Mouse (Mus musculus) MEL (cell line): ENCODE data around the gene Gm42791. TPM values are rescaled to one million over a fixed set of nuclear protein-coding genes. Genes with fewer than 3 reads are reported as not detected.

Experiments
- DNase-seq: peaks from one replicate; pipeline ENCODE4 v3.0.0; 2011; ENCODE audit warnings: low read depth, low spot score
- H3K27ac ChIP-seq: 2 replicates; pipeline ENCODE4 v1.5.1; 2012; ENCODE audit warnings: low read depth, mild to moderate bottlenecking, control low read depth, low read length, moderate library complexity; ENCODE audit not compliant: control insufficient read depth
- H3K27me3 ChIP-seq, 2 experiments: fragments of 150-350 bp in 1 of 2; sonication (generic) in 1 of 2; 2 replicates each; pipeline ENCODE4 v1.6.1; 2012; ENCODE audit warnings: low read length in 2 of 2, mild to moderate bottlenecking in 2 of 2, improper control_type of control experiment in 1 of 2, moderate library complexity in 1 of 2; ENCODE audit not compliant: insufficient read depth in 2 of 2, control insufficient read depth in 1 of 2
- H3K36me3 ChIP-seq, 2 experiments: 2 replicates each; pipeline ENCODE4 v1.6.1; 2012 to 2014; ENCODE audit warnings: low read length in 2 of 2, improper control_type of control experiment in 1 of 2, inconsistent platforms in 1 of 2, mild to moderate bottlenecking in 1 of 2; ENCODE audit not compliant: insufficient read depth in 2 of 2, control insufficient read depth in 1 of 2
- H3K4me1 ChIP-seq, 2 experiments: fragments of 150-350 bp in 1 of 2; sonication (generic) in 1 of 2; 2 replicates each; pipeline ENCODE4 v1.6.1; 2012; ENCODE audit warnings: low read length in 2 of 2, improper control_type of control experiment in 1 of 2, mild to moderate bottlenecking in 1 of 2; ENCODE audit not compliant: insufficient read depth in 2 of 2, control insufficient read depth in 1 of 2
- H3K4me3 ChIP-seq, 2 experiments: fragments of 150-350 bp in 1 of 2; sonication (generic) in 1 of 2; 2 replicates each; pipeline ENCODE4 v1.5.1; 2012; ENCODE audit warnings: low read depth in 2 of 2, low read length in 2 of 2, mild to moderate bottlenecking in 2 of 2, moderate library complexity in 2 of 2, control low read depth in 1 of 2, improper control_type of control experiment in 1 of 2; ENCODE audit not compliant: control insufficient read depth in 1 of 2, insufficient read depth in 1 of 2
- H3K79me2 ChIP-seq: 2 replicates; pipeline ENCODE4 v1.6.1; 2012; ENCODE audit warnings: mild to moderate bottlenecking, low read length, moderate library complexity; ENCODE audit not compliant: control insufficient read depth, poor library complexity, insufficient read depth
- H3K9ac ChIP-seq: 2 replicates; pipeline ENCODE4 v1.6.1; 2012; ENCODE audit warnings: low read depth, mild to moderate bottlenecking, control low read depth, low read length, moderate library complexity; ENCODE audit not compliant: control insufficient read depth, poor library complexity, severe bottlenecking
- H3K9me3 ChIP-seq: fragments of 150-350 bp; sonication (generic); replicated peaks from 2 replicates; pipeline ENCODE4 v1.6.1; 2012; ENCODE audit warnings: mild to moderate bottlenecking, low read length, improper control_type of control experiment, moderate library complexity; ENCODE audit not compliant: insufficient read depth
- BHLHE40 ChIP-seq: IDR thresholded peaks from 2 replicates; pipeline ENCODE4 v1.6.1; 2012; ENCODE audit warnings: low read depth, mild to moderate bottlenecking, inconsistent platforms, low read length, improper control_type of control experiment, borderline replicate concordance
- CHD1 ChIP-seq: IDR thresholded peaks from 2 replicates; pipeline ENCODE4 v1.6.1; 2012; ENCODE audit warnings: low read depth, mild to moderate bottlenecking, inconsistent platforms, low read length, improper control_type of control experiment
- CHD2 ChIP-seq: IDR thresholded peaks from 2 replicates; pipeline ENCODE4 v1.6.1; 2011; ENCODE audit warnings: low read length, improper control_type of control experiment
- CTCF ChIP-seq, 3 experiments: IDR thresholded peaks in 2 of 3; conservative IDR thresholded peaks in 1 of 3; 2 replicates each; pipeline ENCODE4 v1.5.1; 2011 to 2012; ENCODE audit warnings: low read length in 3 of 3, low read depth in 2 of 3, mild to moderate bottlenecking in 2 of 3, improper control_type of control experiment in 1 of 3, inconsistent platforms in 1 of 3, mixed read lengths in 1 of 3, moderate library complexity in 1 of 3; ENCODE audit not compliant: control insufficient read depth in 1 of 3, insufficient read depth in 1 of 3, poor library complexity in 1 of 3, severe bottlenecking in 1 of 3
- E2F4 ChIP-seq: IDR thresholded peaks from 2 replicates; pipeline ENCODE4 v1.6.1; 2011; ENCODE audit warnings: low read depth, low read length, improper control_type of control experiment, borderline replicate concordance
- ELF1 ChIP-seq: IDR thresholded peaks from 2 replicates; pipeline ENCODE4 v1.6.1; 2014; ENCODE audit warnings: low read depth, mild to moderate bottlenecking, inconsistent platforms, low read length, improper control_type of control experiment, moderate library complexity
- EP300 ChIP-seq, 2 experiments: IDR thresholded peaks; 2 replicates each; pipeline ENCODE4 v1.6.1; 2011; ENCODE audit warnings: improper control_type of control experiment in 2 of 2, low read length in 2 of 2, low read depth in 1 of 2, mild to moderate bottlenecking in 1 of 2
- GABPA ChIP-seq: IDR thresholded peaks from 2 replicates; pipeline ENCODE4 v1.6.1; 2012; ENCODE audit warnings: low read depth, mild to moderate bottlenecking, inconsistent platforms, low read length, improper control_type of control experiment, moderate library complexity
- GATA1 ChIP-seq: IDR thresholded peaks from 2 replicates; pipeline ENCODE4 v1.6.1; 2011; ENCODE audit warnings: low read depth, low read length, improper control_type of control experiment
- JUND ChIP-seq: IDR thresholded peaks from 2 replicates; pipeline ENCODE4 v1.6.1; 2011; ENCODE audit warnings: low read depth, mild to moderate bottlenecking, improper control_type of control experiment, low read length
- MAFK ChIP-seq: IDR thresholded peaks from 2 replicates; pipeline ENCODE4 v1.6.1; 2011; ENCODE audit warnings: low read depth, mild to moderate bottlenecking, low read length, improper control_type of control experiment, borderline replicate concordance
- MAX ChIP-seq: IDR thresholded peaks from 2 replicates; pipeline ENCODE4 v1.6.1; 2011; ENCODE audit warnings: low read length, improper control_type of control experiment
- MXI1 ChIP-seq: IDR thresholded peaks from 2 replicates; pipeline ENCODE4 v1.6.1; 2011; ENCODE audit warnings: mild to moderate bottlenecking, low read depth, low read length, improper control_type of control experiment
- NELFE ChIP-seq: IDR thresholded peaks from 2 replicates; pipeline ENCODE4 v1.6.1; 2011; ENCODE audit warnings: low read depth, low read length, improper control_type of control experiment
- NRF1 ChIP-seq: IDR thresholded peaks from 2 replicates; pipeline ENCODE4 v1.6.1; 2014; ENCODE audit warnings: low read depth, mild to moderate bottlenecking, inconsistent platforms, low read length, improper control_type of control experiment, moderate library complexity; ENCODE audit not compliant: poor library complexity, insufficient read depth, severe bottlenecking
- POLR2AphosphoS2 ChIP-seq: IDR thresholded peaks from 2 replicates; pipeline ENCODE4 v1.6.1; 2011; ENCODE audit warnings: low read length, improper control_type of control experiment
- SIN3A ChIP-seq: IDR thresholded peaks from 2 replicates; pipeline ENCODE4 v1.6.1; 2012; ENCODE audit warnings: low read length, improper control_type of control experiment, inconsistent platforms
- SMC3 ChIP-seq: IDR thresholded peaks from 2 replicates; pipeline ENCODE4 v1.6.1; 2011; ENCODE audit warnings: low read depth, low read length, improper control_type of control experiment
- TAL1 ChIP-seq: IDR thresholded peaks from 2 replicates; pipeline ENCODE4 v1.6.1; 2012; ENCODE audit warnings: mild to moderate bottlenecking, inconsistent platforms, low read length, moderate library complexity, mixed read lengths
- TBP ChIP-seq: IDR thresholded peaks from 2 replicates; pipeline ENCODE4 v1.8.0; 2011; ENCODE audit warnings: low read depth, low read length, improper control_type of control experiment
- UBTF ChIP-seq: IDR thresholded peaks from 2 replicates; pipeline ENCODE4 v1.6.1; 2012; ENCODE audit warnings: low read depth, mild to moderate bottlenecking, inconsistent platforms, low read length, improper control_type of control experiment, moderate library complexity, borderline replicate concordance; ENCODE audit not compliant: insufficient read depth
- USF1 ChIP-seq: IDR thresholded peaks from 2 replicates; pipeline ENCODE4 v1.6.1; 2014; ENCODE audit warnings: low read depth, mild to moderate bottlenecking, inconsistent platforms, low read length, improper control_type of control experiment, moderate library complexity
- ZKSCAN1 ChIP-seq: IDR thresholded peaks from 2 replicates; pipeline ENCODE4 v1.6.1; 2012; ENCODE audit warnings: low read depth, mild to moderate bottlenecking, inconsistent platforms, low read length, improper control_type of control experiment, moderate library complexity
- ZMIZ1 ChIP-seq: IDR thresholded peaks from 2 replicates; pipeline ENCODE4 v1.6.1; 2012; ENCODE audit warnings: low read depth, mild to moderate bottlenecking, inconsistent platforms, low read length, improper control_type of control experiment, moderate library complexity
- ZNF384 ChIP-seq: IDR thresholded peaks from 2 replicates; pipeline ENCODE4 v1.6.1; 2012; ENCODE audit warnings: low read depth, mild to moderate bottlenecking, inconsistent platforms, low read length, improper control_type of control experiment
- polyA plus RNA-seq, 2 experiments: library from polyadenylated mRNA; stranded (reverse) in 1 of 2; unstranded in 1 of 2; fragments of >175 nt in 1 of 2; fragments of >200 nt in 1 of 2; gene quantifications; 2 replicates each; pipeline versions ENCODE4 v1.2.1 to v1.2.4; 2012; ENCODE audit warnings: low replicate concordance in 2 of 2, low read depth in 1 of 2; ENCODE audit not compliant: insufficient read length in 2 of 2, insufficient read depth in 1 of 2, missing spikeins in 1 of 2
- total RNA-seq: library from RNA; depleted of rRNA; stranded (reverse); fragments of 300-350 nt; gene quantifications from 2 replicates; pipeline ENCODE4 v1.2.3, GENCODE M21; 2012

The Gm42791 gene
- total and polyA plus RNA-seq, 3 experiments, result 1.2 to 2.1 TPM; not detected in 1

DNA sequence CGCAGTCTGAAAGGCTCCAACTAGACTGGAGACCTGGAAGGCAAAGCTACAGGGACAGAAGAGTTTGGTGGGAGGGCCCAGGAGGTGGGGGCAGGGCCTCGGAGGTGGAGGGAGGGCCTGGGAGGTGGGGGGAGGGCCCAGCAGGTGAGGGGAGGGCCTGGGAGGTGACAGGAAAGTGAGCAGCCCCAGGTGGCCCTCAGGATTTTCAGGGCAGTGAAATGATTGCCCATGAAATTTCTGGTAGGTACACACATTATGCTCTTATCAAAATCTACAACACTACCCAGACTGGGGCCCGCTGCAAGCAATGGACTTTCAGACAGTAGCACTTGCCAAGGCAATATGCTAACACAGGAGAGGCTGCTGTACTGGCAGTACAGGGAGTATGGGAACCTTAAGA, 125.4 kb downstream of the Gm42791 start:
- Histone ChIP-seq H3K4me3 (no peak overlapping the region), H3K9ac (no peak overlapping the region), H3K9me3 (no peaks in the 10 kb centered on the region), H3K36me3 (no peaks in the 10 kb centered on the region), H3K27ac (no peak overlapping the region), H3K79me2 (no peaks in the 10 kb centered on the region), H3K27me3 (peaks cover 2% of the 10 kb centered on the region in 2 experiments; a peak in 1 of 4 replicates), H3K4me1 (no peaks in the 10 kb centered on the region)
- TF ChIP-seq ZNF384 (no peak), CHD2 (no peak)
- DNase-seq, result no peak

DNA sequence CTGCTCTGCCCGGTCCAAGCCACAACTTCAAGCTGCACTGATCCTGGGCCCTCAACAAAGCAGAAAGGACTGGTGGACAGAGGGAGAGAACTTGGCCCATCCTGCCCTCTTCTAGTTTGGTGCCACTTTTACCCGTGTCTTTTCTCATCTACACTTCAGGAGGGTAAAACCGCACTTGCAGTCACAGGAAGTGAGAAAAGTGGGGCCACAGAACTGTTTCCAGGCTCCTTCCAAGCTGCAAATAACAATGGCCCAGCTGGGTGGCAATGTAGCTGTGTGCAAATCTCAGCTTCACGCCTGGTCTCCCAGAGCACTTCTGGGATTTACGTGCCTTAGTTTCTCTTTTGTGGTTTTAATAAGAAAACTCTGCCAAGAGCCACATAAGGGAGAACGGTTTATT, 127.2 kb downstream of the Gm42791 start:
- Histone ChIP-seq H3K4me1 (no peaks in the 10 kb centered on the region), H3K4me3 (no peak overlapping the region), H3K27me3 (peaks cover 2% of the 10 kb centered on the region in 2 experiments; a peak in 2 of 4 replicates), H3K27ac (no peak overlapping the region), H3K79me2 (no peaks in the 10 kb centered on the region), H3K36me3 (no peaks in the 10 kb centered on the region), H3K9ac (no peak overlapping the region), H3K9me3 (no peaks in the 10 kb centered on the region)
- TF ChIP-seq ZNF384 (no peak), TBP (no peak), CHD1 (no peak), CTCF (IDR thresholded peaks at IDR 0.05 in 2 of 3, conservative IDR thresholded peaks at IDR 0.05 in 1 of 3; ENCODE audit: control insufficient read depth in 1 of 3, insufficient read depth in 1 of 3, low read depth in 2 of 3, low read length in 3 of 3, poor library complexity in 1 of 3, severe bottlenecking in 1 of 3) (no peak), MAX (no peak), ZKSCAN1 (no peak), NELFE (no peak), BHLHE40 (no peak), USF1 (no peak), ZMIZ1 (no peak), POLR2AphosphoS2 (no peak), UBTF (no peak), E2F4 (no peak), ELF1 (no peak), GABPA (no peak), CHD2 (no peak)
- no peak for DNase-seq

DNA sequence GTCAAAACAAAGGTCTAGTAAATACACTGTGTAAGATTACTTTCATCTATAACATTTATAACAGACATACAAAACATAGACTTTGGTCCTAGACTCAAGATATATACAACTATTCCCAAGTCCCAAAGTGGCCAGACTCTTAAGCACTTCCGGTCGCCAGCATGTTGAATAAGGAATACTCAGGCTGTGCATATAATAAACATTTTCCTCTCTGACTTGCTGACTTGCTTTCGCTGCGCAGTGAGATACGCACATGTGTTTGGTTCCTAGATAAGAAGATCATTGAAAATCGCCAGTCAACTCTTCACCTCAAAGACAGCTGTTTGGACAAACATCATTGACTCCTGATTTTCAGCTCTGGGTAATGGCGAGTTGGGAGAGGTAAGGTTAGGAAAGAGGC, 127.8 kb downstream of the Gm42791 start:
- H3K27me3 ChIP-seq, result peaks cover 2% of the 10 kb centered on the region in 2 experiments; a peak in 2 of 4 replicates
- H3K9ac ChIP-seq, result no peak overlapping the region
- no peaks in the 10 kb centered on the region for H3K9me3 ChIP-seq
- H3K79me2 ChIP-seq, result no peaks in the 10 kb centered on the region
- H3K36me3 ChIP-seq, result no peaks in the 10 kb centered on the region
- H3K27ac ChIP-seq, result no peak overlapping the region
- no peaks in the 10 kb centered on the region for H3K4me1 ChIP-seq
- DNase-seq, result no peak
- no peak overlapping the region for H3K4me3 ChIP-seq
- TF ChIP-seq E2F4 (no peak), MAFK (no peak), GABPA (no peak), MAX (no peak), GATA1 (no peak), NRF1 (no peak), TBP (no peak), ZMIZ1 (no peak), POLR2AphosphoS2 (no peak), JUND (no peak), ELF1 (no peak), MXI1 (no peak), EP300 (IDR thresholded peaks at IDR 0.05; ENCODE audit: low read depth in 1 of 2, low read length in 2 of 2) (no peak), SIN3A (no peak), TAL1 (no peak), SMC3 (no peak)
